Mouse (Mus musculus): ENCODE results near the gene Nlrp6.
A peak's percentile ranks its signal among the peaks of the same experiment; 100 is the strongest.
"Not testable (repeated sequence)": the region's sequence is repeated elsewhere in the genome, so short reads cannot be mapped to it uniquely, and the experiment has no call there.

The Nlrp6 gene

GRCm38 (mm10) chr7:140949824-140950530, 29.3 kb downstream of the Nlrp6 start, which contains the start of gene Ifitm5:
Gene Ifitm5 (minus strand): TSS chr7:140950291.
- no peak for DNase-seq (ENCODE audit: low spot score in 2 of 2)

GRCm38 (mm10) chr7:140951051-140951450, 30.3 kb downstream of the Nlrp6 start:
- no peak for DNase-seq (ENCODE audit: low spot score in 2 of 2)

- no peak for DNase-seq (ENCODE audit: low spot score in 2 of 2)
Observed at GRCm38 (mm10) chr7:140951765-140952164, 31.1 kb downstream of the Nlrp6 start.

GRCm38 (mm10) chr7:140952441-140952840, 31.7 kb downstream of the Nlrp6 start:
- no peak for DNase-seq (ENCODE audit: low spot score in 2 of 2)

GRCm38 (mm10) chr7:140953133-140953532, 32.4 kb downstream of the Nlrp6 start:
- DNase-seq (ENCODE audit: low spot score in 2 of 2) = no peak

- DNase-seq (ENCODE audit: low spot score in 2 of 2) = no peak
Observed at GRCm38 (mm10) chr7:140953800-140954732, 33.4 kb downstream of the Nlrp6 start.

- DNase-seq (ENCODE audit: low spot score in 2 of 2) = no peak
Observed at GRCm38 (mm10) chr7:140954733-140955071, 34.0 kb downstream of the Nlrp6 start.

GRCm38 (mm10) chr7:140955342-140955741, 34.6 kb downstream of the Nlrp6 start:
- no peak for DNase-seq (ENCODE audit: low spot score in 2 of 2)

GRCm38 (mm10) chr7:140955758-140956555, 35.3 kb downstream of the Nlrp6 start, which contains the start of the genes Gm45717 and Ifitm2:
Gene Gm45717 (minus strand): TSS chr7:140955937.
Gene Ifitm2 (minus strand): TSS chr7:140955987.
- DNase-seq (ENCODE audit: low spot score in 2 of 2) = no peak

GRCm38 (mm10) chr7:140956556-140956869, 35.8 kb downstream of the Nlrp6 start:
- DNase-seq (ENCODE audit: low spot score in 2 of 2) = no peak

GRCm38 (mm10) chr7:140959181-140959901, 38.6 kb downstream of the Nlrp6 start:
- DNase-seq (ENCODE audit: low spot score in 2 of 2) = peak in 1 of 2 experiments; percentile 46

GRCm38 (mm10) chr7:140960026-140960425, 39.3 kb downstream of the Nlrp6 start:
- DNase-seq (ENCODE audit: low spot score in 2 of 2) = no peak

GRCm38 (mm10) chr7:140961416-140961815, 40.7 kb downstream of the Nlrp6 start:
- DNase-seq (ENCODE audit: low spot score in 2 of 2) = no peak

- no peak for DNase-seq (ENCODE audit: low spot score in 2 of 2)
Observed at GRCm38 (mm10) chr7:140962733-140963132, 42.0 kb downstream of the Nlrp6 start.

GRCm38 (mm10) chr7:140966921-140967320, 46.2 kb downstream of the Nlrp6 start, which contains the start of gene Ifitm1:
Gene Ifitm1 (plus strand): TSS chr7:140967221.
- no peak for DNase-seq (ENCODE audit: low spot score in 2 of 2)

- DNase-seq (ENCODE audit: low spot score in 2 of 2) = no peak
Observed at GRCm38 (mm10) chr7:140967862-140968591, 47.3 kb downstream of the Nlrp6 start.

GRCm38 (mm10) chr7:140968710-140969109, 48.0 kb downstream of the Nlrp6 start:
- DNase-seq (ENCODE audit: low spot score in 2 of 2) = not testable (repeated sequence)

GRCm38 (mm10) chr7:140970931-140971330, 50.2 kb downstream of the Nlrp6 start:
- no peak for DNase-seq (ENCODE audit: low spot score in 2 of 2)

- no peak for DNase-seq (ENCODE audit: low spot score in 2 of 2)
Observed at GRCm38 (mm10) chr7:140971479-140972171, 50.9 kb downstream of the Nlrp6 start.

All from right cerebral cortex, postnatal 10 days (tissue).